Mouse (Mus musculus) monocyte, adult 5-6 weeks (primary cell): ENCODE results near the gene Fmo5. TPM values are rescaled to one million over a fixed set of nuclear protein-coding genes. Genes with fewer than 3 reads are reported as not detected.

Experiments
- ATAC-seq: fragments of 153-309, 156-312 bp; replicated peaks from 2 replicates; pipeline ENCODE4 v1.8.0; 2017; ENCODE audit warnings: mild to moderate bottlenecking; ENCODE audit not compliant: low TSS enrichment, insufficient number of reproducible peaks, severe bottlenecking, poor library complexity, low FRiP score
- total RNA-seq: library from RNA; stranded (forward); fragments of 200-1000, 200-491, 200-594 nt; gene quantifications from 3 replicates; pipeline ENCODE4 v1.2.3, GENCODE M21; 2017

The Fmo5 gene
- total RNA-seq, 1 experiment from 2014 or later = 10.1 TPM

- ATAC-seq = no peak
These were observed 74.0 kb downstream of the Fmo5 start for GRCm38 (mm10) chr3:97702448-97703080.

Other genes starting within 250 kb of the Fmo5 start
- gene Olfr1402, start 206.8 kb upstream of the Fmo5 start, total RNA-seq = not detected in 3 replicates
- 26.7 to 48.7 TPM (median 41.0 TPM) in 3 replicates for gene Chd1l, start 18.6 kb upstream of the Fmo5 start, total RNA-seq
- gene Prkab2, start 29.4 kb downstream of the Fmo5 start, total RNA-seq = 16.1 to 29.4 TPM (median 19.3 TPM) in 3 replicates
- not detected in 3 replicates for gene Gm17651, start 45.9 kb downstream of the Fmo5 start, total RNA-seq